Mouse (Mus musculus) lung, embryonic 14.5 days (tissue): ENCODE measurements at regions not wholly inside any gene's neighbourhood (a gene's known extent, or its start where the extent isn't known, plus 50 kb on each side); places are given as distances from the start of the nearest gene placed in this dataset.
A peak's percentile ranks its signal among the peaks of the same experiment; 100 is the strongest.

ENCODE experiments used
- ATAC-seq: fragments of 200-750 bp; cut with Nextera tagmentation; 2 replicates; pipeline ENCODE4 v1.8.0; 2017; ENCODE audit warnings: mild to moderate bottlenecking, moderate TSS enrichment, moderate library complexity; ENCODE audit not compliant: insufficient read depth
- DNase-seq: peaks from one replicate; pipeline ENCODE4 v3.0.0-alpha.2; 2015
- H3K27ac ChIP-seq: fragments of 300-500 bp; sonication (generic); 2 replicates; pipeline ENCODE4 v1.5.1; 2014; ENCODE audit warnings: low read depth, mild to moderate bottlenecking, moderate library complexity
- H3K27me3 ChIP-seq: fragments of 300-500 bp; sonication (generic); 2 replicates; pipeline ENCODE4 v1.6.1; 2014; ENCODE audit warnings: low read length, control low read depth; ENCODE audit not compliant: insufficient read depth
- H3K36me3 ChIP-seq: fragments of 300-500 bp; sonication (generic); 2 replicates; pipeline ENCODE4 v1.6.1; 2014; ENCODE audit warnings: control low read depth; ENCODE audit not compliant: insufficient read depth
- H3K4me1 ChIP-seq: fragments of 300-500 bp; sonication (generic); 2 replicates; pipeline ENCODE4 v1.6.1; 2014; ENCODE audit warnings: antibody characterized with exemption, control low read depth; ENCODE audit not compliant: insufficient read depth
- H3K4me2 ChIP-seq: fragments of 300-500 bp; sonication (generic); 2 replicates; pipeline ENCODE4 v1.6.1; 2014; ENCODE audit warnings: mild to moderate bottlenecking
- H3K4me3 ChIP-seq: fragments of 300-500 bp; sonication (generic); 2 replicates; pipeline ENCODE4 v1.5.1; 2014; ENCODE audit warnings: low read depth, low read length
- H3K9ac ChIP-seq: fragments of 300-500 bp; sonication (generic); 2 replicates; pipeline ENCODE4 v1.6.1; 2014
- H3K9me3 ChIP-seq: fragments of 300-500 bp; sonication (generic); 2 replicates; pipeline ENCODE4 v1.6.1; 2016; ENCODE audit warnings: low read depth, low read length, control low read depth
- CTCF ChIP-seq: IDR thresholded peaks from 2 replicates; pipeline ENCODE4 v1.5.1; 2016; ENCODE audit warnings: antibody characterized with exemption, low read depth
- WGBS: fragments of 180-500 bp; shearing (Covaris S2); extraction: QIAGEN DNeasy Blood & Tissue Kit; methylation state at CpG from one replicate; pipeline ENCODE4 v1.1.7; 2014; 5-methylcytosine and 5-hydroxymethylcytosine counted together

DNA sequence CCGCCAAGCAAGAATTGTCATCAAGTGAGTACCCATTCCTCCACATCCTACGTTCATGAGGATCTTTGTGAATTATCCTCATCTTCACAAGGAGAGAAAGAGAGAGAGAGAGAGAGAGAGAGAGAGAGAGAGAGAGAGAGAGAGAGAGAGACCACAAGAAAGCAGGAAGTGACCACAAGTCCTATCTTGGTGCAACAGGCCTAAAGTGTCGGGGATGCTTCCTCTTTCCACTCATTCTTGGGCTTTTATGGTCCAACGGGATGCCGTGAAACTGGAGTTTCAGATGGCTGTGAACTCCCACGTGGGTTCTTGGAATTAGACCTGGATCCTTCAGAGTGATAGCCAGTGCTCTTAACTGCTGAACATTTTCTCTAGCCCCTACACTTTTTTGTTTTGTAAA lies 53.1 kb upstream of the Rai14 start:
- 76% methylated on average over 6 of the region's 6 CpGs for WGBS
- TF ChIP-seq CTCF, result no peak
- no peak for DNase-seq
- H3K4me1 ChIP-seq, result no peaks in the 10 kb centered on the region
- no peak overlapping the region for H3K9ac ChIP-seq
- no peak overlapping the region for H3K27ac ChIP-seq
- no peak overlapping the region for H3K4me3 ChIP-seq
- no peaks in the 10 kb centered on the region for H3K36me3 ChIP-seq
- no peak overlapping the region for H3K4me2 ChIP-seq
- H3K27me3 ChIP-seq, result no peaks in the 10 kb centered on the region
- no peaks in the 10 kb centered on the region for H3K9me3 ChIP-seq
- ATAC-seq, result no peak

DNA sequence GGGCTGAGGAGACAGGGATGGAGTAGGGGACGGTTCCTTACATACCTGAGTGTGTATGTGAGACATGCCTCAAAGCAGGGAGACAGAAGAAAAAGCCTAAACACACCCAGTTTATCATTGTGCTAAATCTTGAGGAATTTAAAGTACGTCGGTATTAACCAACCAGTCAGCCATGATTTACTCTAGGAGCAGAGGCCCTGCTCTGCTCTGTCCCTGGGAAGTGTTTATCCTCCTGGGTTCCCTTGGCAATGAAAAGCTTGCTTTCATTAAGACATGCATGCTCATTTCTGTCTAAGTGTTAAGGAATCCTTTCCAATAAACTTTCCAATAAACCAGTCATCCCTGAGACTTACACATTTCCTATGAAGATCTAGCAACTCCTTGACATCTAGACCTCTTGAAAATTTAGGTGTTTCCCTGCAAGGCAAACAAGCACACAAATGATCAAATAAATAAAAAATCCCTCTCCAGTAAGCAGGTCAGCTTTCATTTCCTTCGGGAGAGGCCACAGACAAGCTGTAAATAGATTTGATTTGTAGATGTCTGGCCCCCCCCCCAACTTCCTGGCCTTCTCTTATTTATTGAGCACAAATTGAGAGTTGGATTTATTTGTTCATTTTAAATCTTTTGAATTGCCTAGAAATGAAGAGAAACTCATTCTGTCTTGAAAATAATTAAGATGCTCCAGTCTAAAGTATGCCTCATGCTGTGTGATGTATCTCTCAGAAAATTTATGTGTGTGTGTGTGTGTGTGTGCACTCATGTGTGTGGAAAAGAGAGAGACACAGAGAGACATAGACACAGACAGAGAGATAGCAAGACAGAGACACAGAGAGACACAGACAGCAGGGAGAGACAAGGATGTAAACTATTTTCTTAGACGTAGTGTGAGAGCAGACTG lies 56.2 kb upstream of the Rai14 start:
- no peaks in the 10 kb centered on the region for H3K36me3 ChIP-seq
- no peak overlapping the region; the same call in 1 of the 2 replicates for H3K27ac ChIP-seq
- ATAC-seq (no peak), DNase-seq (no peak)
- WGBS, result 35% methylated on average over 5 of the region's 5 CpGs
- H3K4me1 ChIP-seq, result no peaks in the 10 kb centered on the region
- H3K27me3 ChIP-seq, result no peaks in the 10 kb centered on the region
- no peak overlapping the region for H3K4me2 ChIP-seq
- H3K9me3 ChIP-seq, result no peaks in the 10 kb centered on the region
- no peak overlapping the region for H3K9ac ChIP-seq
- no peak overlapping the region for H3K4me3 ChIP-seq
- no peak for TF ChIP-seq CTCF

DNA sequence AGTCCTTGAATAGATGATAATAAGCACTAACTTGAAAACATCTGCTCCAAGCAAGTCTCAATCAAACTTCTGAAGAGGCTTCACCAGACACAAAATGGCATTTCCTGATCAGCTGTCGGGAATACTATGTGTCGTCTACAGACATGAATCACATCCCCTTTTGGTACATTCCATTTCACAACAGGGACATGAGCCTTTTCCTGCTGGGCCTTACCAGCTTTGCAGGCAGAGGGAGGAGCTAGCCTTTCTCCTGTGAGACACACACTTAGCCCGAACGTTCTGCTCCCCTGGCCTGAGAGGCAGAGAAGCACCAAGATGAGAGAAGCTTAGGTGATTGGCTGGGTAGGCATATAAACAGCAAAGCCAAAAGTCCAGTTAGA lies 56.9 kb upstream of the Rai14 start:
- Histone ChIP-seq H3K27me3 (no peaks in the 10 kb centered on the region), H3K9ac (no peak overlapping the region), H3K4me3 (no peak overlapping the region), H3K9me3 (no peaks in the 10 kb centered on the region), H3K4me2 (no peak overlapping the region), H3K4me1 (no peaks in the 10 kb centered on the region), H3K27ac (no peak overlapping the region), H3K36me3 (no peaks in the 10 kb centered on the region)
- WGBS, result 27% methylated on average over 4 of the region's 4 CpGs
- DNase-seq, result peak; percentile 38
- TF ChIP-seq CTCF, result no peak
- peak; percentile 47; the same call in 1 of the 2 replicates for ATAC-seq

DNA sequence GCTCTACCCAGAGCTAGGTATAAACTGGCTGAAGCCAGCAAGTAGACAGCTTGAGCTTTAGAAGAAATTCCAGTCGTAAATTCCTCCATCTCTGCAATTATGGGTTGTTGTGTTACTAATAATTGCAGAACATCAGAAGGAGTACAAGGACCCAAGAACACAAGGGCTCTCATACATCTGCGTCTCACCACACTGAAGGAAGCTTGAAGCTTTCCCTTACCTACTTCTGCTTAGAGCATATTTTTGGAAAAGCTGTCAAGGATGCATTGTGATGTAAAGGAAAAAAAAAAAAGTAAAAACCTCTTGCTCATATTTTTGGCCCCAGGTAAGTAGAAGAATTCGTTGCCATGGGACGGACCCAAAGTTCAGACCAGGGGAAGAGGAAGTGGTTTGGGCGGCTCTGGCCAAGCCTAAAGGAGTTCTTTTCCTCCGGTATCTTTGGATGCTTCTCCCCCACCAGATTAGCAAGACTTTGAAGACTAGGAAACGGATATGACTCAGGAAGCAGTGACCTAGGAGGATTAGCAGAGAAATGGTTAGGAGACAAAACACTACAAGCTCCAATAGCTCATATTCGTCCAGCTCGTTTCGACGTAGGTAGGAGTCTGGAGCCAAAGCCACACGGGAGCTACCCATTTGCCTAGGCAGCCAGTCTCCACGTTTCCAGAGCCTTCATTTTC lies 65.7 kb upstream of the Rai14 start:
- Histone ChIP-seq H3K4me3 (no peak overlapping the region), H3K27me3 (no peaks in the 10 kb centered on the region), H3K27ac (no peak overlapping the region), H3K9me3 (no peaks in the 10 kb centered on the region), H3K9ac (no peak overlapping the region), H3K4me1 (no peaks in the 10 kb centered on the region), H3K4me2 (no peak overlapping the region), H3K36me3 (no peaks in the 10 kb centered on the region)
- peak; percentile 26 for DNase-seq
- TF ChIP-seq CTCF, result no peak
- 79% methylated on average over 13 of the region's 13 CpGs for WGBS
- no peak for ATAC-seq

DNA sequence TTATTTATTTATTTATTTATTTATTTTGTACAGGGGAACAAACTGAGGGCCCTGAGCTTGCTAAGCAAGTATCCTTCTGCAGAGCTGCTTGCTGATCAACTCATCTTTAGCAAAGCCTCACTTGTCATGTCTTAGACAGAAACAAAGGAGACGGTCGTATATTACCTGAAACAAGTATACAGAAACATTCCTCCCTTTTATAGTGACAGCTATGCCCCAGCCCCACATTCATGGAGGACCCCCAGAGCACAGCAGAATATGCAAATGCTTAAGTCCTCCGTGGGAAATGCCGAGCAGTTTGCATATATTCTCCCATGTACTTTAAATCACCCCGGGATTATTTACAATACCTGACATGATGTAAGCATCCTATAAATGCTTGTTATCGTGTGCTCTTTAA lies 74.9 kb upstream of the Rai14 start:
- no peak overlapping the region for H3K4me2 ChIP-seq
- H3K9ac ChIP-seq, result no peak overlapping the region
- H3K4me1 ChIP-seq, result no peaks in the 10 kb centered on the region
- no peak for ATAC-seq
- TF ChIP-seq CTCF, result no peak
- no peaks in the 10 kb centered on the region for H3K36me3 ChIP-seq
- H3K4me3 ChIP-seq, result no peak overlapping the region
- no peak overlapping the region for H3K27ac ChIP-seq
- no peaks in the 10 kb centered on the region for H3K9me3 ChIP-seq
- WGBS, result 61% methylated on average over 6 of the region's 6 CpGs
- DNase-seq, result no peak
- no peaks in the 10 kb centered on the region for H3K27me3 ChIP-seq

DNA sequence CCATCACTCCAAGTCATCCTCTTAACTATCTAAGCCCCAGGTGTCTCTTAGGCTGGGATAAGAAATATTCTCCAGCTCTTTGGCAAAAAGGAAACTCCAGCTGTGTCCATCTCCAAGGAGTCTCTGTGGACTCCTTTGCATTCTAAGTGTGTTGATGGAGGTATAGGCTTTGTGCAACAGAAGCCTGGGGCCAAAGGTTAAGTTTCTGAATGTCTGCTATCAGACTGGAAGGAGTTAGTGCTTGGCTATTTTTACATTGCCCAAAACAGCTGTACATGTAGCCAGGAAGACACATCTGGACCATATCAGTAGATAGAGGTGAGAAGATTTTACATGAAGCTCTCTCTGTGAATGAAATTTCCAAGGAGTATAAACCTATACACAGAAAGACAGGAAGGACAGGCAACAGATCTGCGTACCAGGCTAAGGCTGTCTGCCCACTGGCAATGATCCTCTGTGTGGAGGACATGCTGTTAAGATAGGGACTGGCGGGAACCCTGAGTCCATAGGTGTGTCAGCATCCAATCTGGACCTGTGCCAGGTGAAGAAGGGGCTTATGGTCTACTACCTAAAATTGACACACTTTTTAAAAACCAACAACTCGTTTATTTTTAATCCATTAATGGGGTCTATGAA lies 76.6 kb upstream of the Rai14 start:
- Histone ChIP-seq H3K9me3 (no peaks in the 10 kb centered on the region), H3K27me3 (no peaks in the 10 kb centered on the region), H3K4me2 (no peak overlapping the region), H3K9ac (no peak overlapping the region), H3K4me1 (no peaks in the 10 kb centered on the region), H3K4me3 (no peak overlapping the region), H3K36me3 (no peaks in the 10 kb centered on the region), H3K27ac (no peak overlapping the region)
- no peak for TF ChIP-seq CTCF
- DNase-seq (no peak), ATAC-seq (no peak)
- WGBS, result 84% methylated on average over 3 of the region's 3 CpGs

DNA sequence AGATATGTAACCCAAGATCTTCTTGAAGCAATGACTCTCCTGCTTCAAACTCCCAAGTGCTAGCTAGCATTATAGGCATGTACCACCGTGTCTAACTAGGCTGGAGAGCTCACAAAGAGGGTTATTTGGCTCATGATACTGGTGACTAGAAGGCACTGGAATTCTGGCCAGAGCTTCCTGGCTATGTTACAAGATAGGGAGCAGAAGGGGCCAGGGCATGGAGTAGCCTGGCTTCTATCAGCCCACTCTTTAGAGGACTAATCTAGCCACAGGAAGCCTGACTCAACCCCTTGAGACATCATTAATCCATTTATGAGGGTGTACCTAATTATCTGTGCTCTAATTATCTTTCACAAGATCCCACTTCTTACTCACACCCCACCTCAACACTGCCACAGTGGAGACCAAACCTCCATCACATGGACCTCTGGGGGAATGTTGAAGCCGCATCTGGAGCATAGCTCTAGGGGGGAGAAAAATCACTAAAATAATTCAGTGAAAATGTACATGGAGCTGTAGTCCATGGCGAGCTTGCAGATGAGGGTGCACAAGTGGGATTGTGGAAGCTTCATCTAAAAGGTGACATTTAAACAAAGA lies 77.2 kb upstream of the Rai14 start:
- Histone ChIP-seq H3K36me3 (no peaks in the 10 kb centered on the region), H3K4me1 (no peaks in the 10 kb centered on the region), H3K27ac (no peak overlapping the region), H3K4me3 (no peak overlapping the region), H3K4me2 (no peak overlapping the region), H3K9ac (no peak overlapping the region), H3K27me3 (no peaks in the 10 kb centered on the region), H3K9me3 (no peaks in the 10 kb centered on the region)
- ATAC-seq, result no peak
- 78% methylated on average over 3 of the region's 3 CpGs for WGBS
- no peak for TF ChIP-seq CTCF
- DNase-seq, result no peak
